Mouse (Mus musculus) CD4-positive naive resting alpha-beta T cell, adult 76 days (primary cell): ENCODE results near the gene Olfr209. TPM values are rescaled to one million over a fixed set of nuclear protein-coding genes. Genes with fewer than 3 reads are reported as not detected.

Experiments used
- total RNA-seq: library from RNA; stranded (reverse); gene quantifications from one replicate; pipeline ENCODE4 v1.2.4, GENCODE M21; 2023

Gene Olfr209
- not detected for total RNA-seq

DNA sequence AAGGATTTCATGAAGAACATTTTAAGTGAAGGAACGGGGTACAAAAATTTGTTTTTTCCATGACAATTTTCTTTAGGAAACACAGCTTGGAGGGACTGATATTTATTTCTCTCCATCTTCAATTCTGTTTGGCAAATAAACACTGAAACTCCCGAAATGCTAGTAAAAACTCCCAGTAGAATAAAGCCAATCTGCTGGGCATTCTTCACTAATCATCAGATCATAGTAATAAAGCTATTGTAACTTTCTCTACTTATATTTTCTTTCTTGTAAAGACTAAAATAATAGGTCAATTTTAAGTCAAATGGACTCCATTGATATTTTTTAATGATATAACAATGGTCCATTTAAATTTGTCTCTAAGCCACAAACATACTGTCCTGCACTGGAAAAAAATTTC, at the start of gene Olfr209:
TSS of gene Olfr209 (minus strand) at position 101 of the 400 bp plus-strand sequence.

DNA sequence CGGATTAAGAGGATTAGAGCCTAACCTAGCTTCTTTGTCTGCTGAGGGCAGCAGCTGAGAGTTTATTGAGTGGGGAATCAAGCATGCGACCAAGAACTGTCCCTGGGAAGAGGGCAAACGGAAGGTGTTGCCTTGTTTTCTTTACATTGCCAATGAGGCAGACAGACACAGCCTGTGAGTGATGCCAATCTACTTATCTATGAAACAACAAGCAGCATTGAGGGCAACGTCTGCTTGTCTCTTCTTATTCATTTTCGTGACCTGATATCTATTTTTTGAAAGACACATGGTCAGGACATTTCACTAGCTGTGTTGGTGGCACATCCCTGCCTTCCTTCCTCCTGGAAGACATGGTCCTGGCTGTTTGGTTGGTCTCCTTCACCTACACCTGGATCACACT, 43.2 kb upstream of the Olfr209 start, which contains the start of gene Gabrr3:
TSS of gene Gabrr3 (plus strand) at position 301 of the 400 bp plus-strand sequence.

DNA sequence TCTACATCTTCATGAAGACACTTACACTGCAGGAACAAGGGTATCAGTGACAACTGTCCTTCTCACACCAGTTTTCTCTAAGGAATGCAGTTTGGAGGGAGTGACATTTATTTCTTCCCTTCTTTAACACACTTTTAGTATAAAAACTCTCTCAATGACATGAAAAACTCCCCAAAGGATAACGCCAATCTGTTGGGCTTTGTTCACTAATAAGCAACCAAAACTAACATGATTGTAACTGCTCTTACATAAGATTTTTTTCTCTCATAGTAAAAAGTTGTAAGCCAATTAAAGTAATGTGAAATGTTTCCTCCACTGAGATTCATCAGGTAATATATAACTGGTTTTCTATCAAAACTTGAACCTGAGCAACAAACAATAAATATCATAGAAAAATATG, 14.6 kb downstream of the Olfr209 start, which contains the start of gene Olfr206:
TSS of gene Olfr206 (minus strand) at position 101 of the 400 bp plus-strand sequence.

DNA sequence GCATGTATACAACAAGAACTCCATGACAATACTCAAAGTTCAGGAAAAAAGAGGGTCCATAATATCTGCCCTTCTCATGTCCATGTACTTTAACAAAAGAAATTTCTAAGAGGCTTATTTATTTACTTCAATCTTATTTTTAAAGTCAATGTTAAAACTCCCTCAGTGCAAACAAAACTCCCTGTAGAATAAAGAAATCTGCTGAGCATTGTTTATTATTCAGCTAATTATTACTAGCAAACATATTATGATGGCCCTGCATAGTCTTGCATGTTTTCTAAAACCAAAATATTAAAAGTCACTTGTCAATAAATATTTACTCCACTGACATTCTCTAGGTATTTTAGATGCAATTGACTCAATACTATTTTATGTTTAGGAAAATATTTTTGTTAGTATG, 32.8 kb downstream of the Olfr209 start, which contains the start of gene Olfr205:
TSS of gene Olfr205 (minus strand) at position 101 of the 400 bp plus-strand sequence.

DNA sequence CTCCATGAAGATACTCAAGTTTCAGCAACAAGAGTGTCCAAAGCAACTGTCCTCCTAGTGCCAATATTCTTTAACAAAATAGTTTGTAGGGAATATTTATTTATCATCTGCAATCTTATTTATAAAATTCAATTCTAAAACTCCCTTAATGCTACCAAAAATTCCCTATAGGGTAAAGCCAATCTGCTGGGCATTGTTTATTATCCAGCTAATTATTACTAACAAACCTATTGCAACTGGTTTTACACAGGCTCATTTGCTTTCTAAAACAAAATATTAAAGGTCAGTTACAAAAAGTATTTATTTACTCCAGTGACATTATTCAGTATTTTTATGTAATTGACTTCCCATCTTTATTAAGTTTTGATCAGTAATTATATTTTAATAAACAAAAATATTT, 45.6 kb downstream of the Olfr209 start, which contains the start of gene Olfr204:
TSS of gene Olfr204 (minus strand) at position 101 of the 400 bp plus-strand sequence.

Other genes starting within 250 kb of the Olfr209 start
- gene Olfr194, start 242.9 kb downstream of the Olfr209 start, total RNA-seq: not detected
- not detected for gene Olfr195, start 216.9 kb downstream of the Olfr209 start, total RNA-seq
- not detected for gene Olfr196, start 193.5 kb downstream of the Olfr209 start, total RNA-seq
- gene Olfr198, start 160.5 kb downstream of the Olfr209 start, total RNA-seq: not detected
- not detected for gene Olfr199, start 144.2 kb downstream of the Olfr209 start, total RNA-seq
- not detected for gene Olfr201, start 91.4 kb downstream of the Olfr209 start, total RNA-seq
- not detected for gene Olfr202, start 77.2 kb downstream of the Olfr209 start, total RNA-seq
- not detected for gene Olfr203, start 65.1 kb downstream of the Olfr209 start, total RNA-seq
- not detected for gene Olfr204, start 45.7 kb downstream of the Olfr209 start, total RNA-seq
- not detected for gene Olfr205, start 32.9 kb downstream of the Olfr209 start, total RNA-seq
- not detected for gene Olfr206, start 14.7 kb downstream of the Olfr209 start, total RNA-seq
- gene Gabrr3, start 43.3 kb upstream of the Olfr209 start, total RNA-seq: not detected
- gene Riox2, start 107.8 kb upstream of the Olfr209 start, total RNA-seq: 30.3 TPM
- gene Crybg3, start 237.0 kb upstream of the Olfr209 start, total RNA-seq: 3.3 TPM